Mouse (Mus musculus) lung, postnatal 0 days (tissue): ENCODE data around the gene Olfr204.

Experiments used
- CTCF ChIP-seq: IDR thresholded peaks from 2 replicates; pipeline ENCODE4 v1.5.1; 2016; ENCODE audit warnings: antibody characterized with exemption, mild to moderate bottlenecking
- EP300 ChIP-seq: IDR thresholded peaks from 2 replicates; pipeline ENCODE4 v1.6.1; 2016; ENCODE audit warnings: antibody characterized with exemption, mild to moderate bottlenecking, control low read depth

- TF ChIP-seq EP300 (no peak), CTCF (no peak)
Measured at GRCm38 (mm10) chr16:59318148-59318547, at the start of gene Olfr204.
